Mouse (Mus musculus) olfactory bulb, adult 2 months (tissue): ENCODE results near the gene Zfp385c.

Experiments used
- CTCF ChIP-seq: fragments of 200-500 bp; IDR thresholded peaks from 2 replicates; pipeline ENCODE4 v1.5.1; 2012; ENCODE audit warnings: low read depth, mild to moderate bottlenecking, low read length, moderate library complexity; ENCODE audit not compliant: insufficient read depth
- POLR2A ChIP-seq: fragments of 200-500 bp; IDR thresholded peaks from 2 replicates; pipeline ENCODE4 v1.6.1; 2012; ENCODE audit warnings: mild to moderate bottlenecking, low read depth, low read length, moderate library complexity; ENCODE audit not compliant: insufficient read depth

GRCm38 (mm10) chr11:100628862-100629352 is 63.3 kb downstream of the Zfp385c start:
- TF ChIP-seq CTCF (no peak), POLR2A (no peak)
